Mouse (Mus musculus) hindbrain, embryonic 13.5 days (tissue): ENCODE results near the gene Fhl2. TPM values are rescaled to one million over a fixed set of nuclear protein-coding genes. Genes with fewer than 3 reads are reported as not detected.

Source experiments
- ATAC-seq: fragments of 200-750 bp; cut with Nextera tagmentation; 2 replicates; pipeline ENCODE4 v1.8.0; 2017; ENCODE audit warnings: moderate TSS enrichment; ENCODE audit not compliant: low FRiP score
- H3K27ac ChIP-seq: fragments of 300-500 bp; sonication (generic); 2 replicates; pipeline ENCODE4 v1.5.1; 2015; ENCODE audit warnings: inconsistent platforms, mild to moderate bottlenecking, moderate library complexity
- H3K27me3 ChIP-seq: fragments of 300-500 bp; sonication (generic); 2 replicates; pipeline ENCODE4 v1.6.1; 2015; ENCODE audit warnings: mild to moderate bottlenecking, inconsistent platforms
- H3K36me3 ChIP-seq: fragments of 300-500 bp; sonication (generic); 2 replicates; pipeline ENCODE4 v1.6.1; 2015; ENCODE audit warnings: mild to moderate bottlenecking, inconsistent platforms
- H3K4me1 ChIP-seq: fragments of 300-500 bp; sonication (generic); replicated peaks from 2 replicates; pipeline ENCODE4 v1.6.1; 2015; ENCODE audit warnings: inconsistent platforms
- H3K4me2 ChIP-seq: fragments of 300-500 bp; sonication (generic); 2 replicates; pipeline ENCODE4 v1.6.1; 2015; ENCODE audit warnings: inconsistent platforms, mild to moderate bottlenecking, moderate library complexity
- H3K4me3 ChIP-seq: fragments of 300-500 bp; sonication (generic); 2 replicates; pipeline ENCODE4 v1.5.1; 2015; ENCODE audit warnings: mild to moderate bottlenecking, inconsistent platforms
- H3K9ac ChIP-seq: fragments of 300-500 bp; sonication (generic); 2 replicates; pipeline ENCODE4 v1.6.1; 2015; ENCODE audit warnings: mild to moderate bottlenecking, inconsistent platforms
- H3K9me3 ChIP-seq: fragments of 300-500 bp; sonication (generic); 2 replicates; pipeline ENCODE4 v1.6.1; 2016; ENCODE audit warnings: inconsistent platforms
- WGBS: fragments of 180-500 bp; shearing (Covaris S2); methylation state at CpG from one replicate; pipeline ENCODE4 v1.1.7; 2015; 5-methylcytosine and 5-hydroxymethylcytosine counted together
- polyA plus RNA-seq: library from polyadenylated mRNA; unstranded; fragments of >200 nt; fragmentation: Nextera tagmentation; extraction: Ambion mirVana; gene quantifications from 2 replicates; pipeline ENCODE4 v1.2.1, GENCODE M21; 2015

Fhl2 gene
- polyA plus RNA-seq, 1 experiment from 2014 or later, result 19.8 TPM

- no peaks in the 10 kb centered on the region for H3K36me3 ChIP-seq
- no peaks in the 10 kb centered on the region for H3K9me3 ChIP-seq
- H3K27ac ChIP-seq, result peak overlapping the region; percentile 73; the same call in 1 of the 2 replicates
- H3K9ac ChIP-seq, result peak overlapping the region; percentile 84
- H3K4me2 ChIP-seq, result peak overlapping the region; percentile 79
- peak overlapping the region; percentile 63 for H3K4me3 ChIP-seq
- H3K4me1 ChIP-seq, result peaks cover 25% of the 10 kb centered on the region; the same call in 1 of the 2 replicates
- 4% methylated on average over 6 of the region's 6 CpGs for WGBS
- ATAC-seq, result peak; percentile 55; the same call in 1 of the 2 replicates
- H3K27me3 ChIP-seq, result peaks cover 13% of the 10 kb centered on the region; the same call in 1 of the 2 replicates
Observed at GRCm38 (mm10) chr1:43163084-43163466, 33.7 kb downstream of the Fhl2 start.

GRCm38 (mm10) chr1:43162394-43162793 is 34.4 kb downstream of the Fhl2 start:
- no peak for ATAC-seq
- Histone ChIP-seq H3K9ac (no peak overlapping the region), H3K27ac (no peak overlapping the region), H3K9me3 (no peaks in the 10 kb centered on the region), H3K36me3 (no peaks in the 10 kb centered on the region), H3K4me1 (peaks cover 25% of the 10 kb centered on the region; the same call in 1 of the 2 replicates), H3K4me3 (peak overlapping the region; percentile 63; the same call in 1 of the 2 replicates), H3K27me3 (peaks cover 13% of the 10 kb centered on the region; the same call in 1 of the 2 replicates), H3K4me2 (peak overlapping the region; percentile 79)
- 86% methylated on average over 3 of the region's 3 CpGs for WGBS

GRCm38 (mm10) chr1:43159429-43159828 is 37.4 kb downstream of the Fhl2 start:
- H3K36me3 ChIP-seq, result no peaks in the 10 kb centered on the region
- H3K27ac ChIP-seq, result no peak overlapping the region
- 71% methylated on average over 4 of the region's 4 CpGs for WGBS
- H3K9ac ChIP-seq, result no peak overlapping the region
- H3K9me3 ChIP-seq, result no peaks in the 10 kb centered on the region
- no peak overlapping the region for H3K4me2 ChIP-seq
- no peak for ATAC-seq
- no peak overlapping the region for H3K4me3 ChIP-seq
- H3K27me3 ChIP-seq, result peaks cover 9% of the 10 kb centered on the region; the same call in 1 of the 2 replicates
- H3K4me1 ChIP-seq, result peaks cover 25% of the 10 kb centered on the region; the same call in 1 of the 2 replicates

GRCm38 (mm10) chr1:43157907-43158306 is 38.9 kb downstream of the Fhl2 start:
- no peak overlapping the region for H3K4me2 ChIP-seq
- no peaks in the 10 kb centered on the region for H3K36me3 ChIP-seq
- H3K27ac ChIP-seq, result no peak overlapping the region
- 88% methylated on average over 2 of the region's 2 CpGs for WGBS
- no peak for ATAC-seq
- H3K9ac ChIP-seq, result no peak overlapping the region
- no peaks in the 10 kb centered on the region for H3K9me3 ChIP-seq
- peaks cover 14% of the 10 kb centered on the region; the same call in 1 of the 2 replicates for H3K4me1 ChIP-seq
- H3K27me3 ChIP-seq, result 0 out of 2 replicates have a peak, but pooled peaks cover 7% of the 10 kb centered on the region
- no peak overlapping the region for H3K4me3 ChIP-seq

GRCm38 (mm10) chr1:43154491-43154890 is 42.3 kb downstream of the Fhl2 start:
- H3K27ac ChIP-seq, result no peak overlapping the region
- H3K4me1 ChIP-seq, result 0 out of 2 replicates have a peak, but pooled peaks cover 4% of the 10 kb centered on the region
- no peaks in the 10 kb centered on the region for H3K9me3 ChIP-seq
- no peak overlapping the region for H3K4me2 ChIP-seq
- no peak for ATAC-seq
- WGBS, result 76% methylated on average over 2 of the region's 2 CpGs
- H3K36me3 ChIP-seq, result peaks cover 6% of the 10 kb centered on the region; the same call in 1 of the 2 replicates
- H3K27me3 ChIP-seq, result no peaks in the 10 kb centered on the region
- no peak overlapping the region for H3K9ac ChIP-seq
- no peak overlapping the region for H3K4me3 ChIP-seq

GRCm38 (mm10) chr1:43153538-43153937 is 43.2 kb downstream of the Fhl2 start:
- Histone ChIP-seq H3K9me3 (no peaks in the 10 kb centered on the region), H3K4me1 (no peaks in the 10 kb centered on the region), H3K36me3 (peaks cover 6% of the 10 kb centered on the region; the same call in 1 of the 2 replicates), H3K9ac (no peak overlapping the region), H3K4me3 (no peak overlapping the region), H3K27ac (no peak overlapping the region), H3K27me3 (no peaks in the 10 kb centered on the region), H3K4me2 (no peak overlapping the region)
- no peak for ATAC-seq
- 89% methylated on average over 5 of the region's 5 CpGs for WGBS

- Histone ChIP-seq H3K36me3 (peaks cover 6% of the 10 kb centered on the region; the same call in 1 of the 2 replicates), H3K4me3 (no peak overlapping the region), H3K4me2 (no peak overlapping the region), H3K9me3 (no peaks in the 10 kb centered on the region), H3K4me1 (no peaks in the 10 kb centered on the region), H3K9ac (no peak overlapping the region), H3K27me3 (no peaks in the 10 kb centered on the region), H3K27ac (no peak overlapping the region)
- 92% methylated on average over 4 of the region's 4 CpGs for WGBS
- no peak for ATAC-seq
Observed at GRCm38 (mm10) chr1:43152626-43153025, 44.2 kb downstream of the Fhl2 start.

- ATAC-seq, result no peak
- Histone ChIP-seq H3K9me3 (no peaks in the 10 kb centered on the region), H3K27ac (no peak overlapping the region), H3K9ac (no peak overlapping the region), H3K4me2 (no peak overlapping the region), H3K4me1 (no peaks in the 10 kb centered on the region), H3K4me3 (no peak overlapping the region), H3K27me3 (no peaks in the 10 kb centered on the region), H3K36me3 (peaks cover 6% of the 10 kb centered on the region; the same call in 1 of the 2 replicates)
- 77% methylated on average over 3 of the region's 3 CpGs for WGBS
Observed at GRCm38 (mm10) chr1:43150225-43150624, 46.6 kb downstream of the Fhl2 start.

- H3K36me3 ChIP-seq, result 0 out of 2 replicates have a peak, but pooled peaks cover 2% of the 10 kb centered on the region
- 71% methylated on average over 2 of the region's 2 CpGs for WGBS
- H3K27ac ChIP-seq, result no peak overlapping the region
- no peaks in the 10 kb centered on the region for H3K4me1 ChIP-seq
- ATAC-seq, result no peak
- no peak overlapping the region for H3K4me3 ChIP-seq
- no peaks in the 10 kb centered on the region for H3K9me3 ChIP-seq
- no peak overlapping the region for H3K4me2 ChIP-seq
- no peak overlapping the region for H3K9ac ChIP-seq
- H3K27me3 ChIP-seq, result no peaks in the 10 kb centered on the region
Observed at GRCm38 (mm10) chr1:43147474-43147873, 49.3 kb downstream of the Fhl2 start.

- Histone ChIP-seq H3K4me2 (no peak overlapping the region), H3K4me1 (no peaks in the 10 kb centered on the region), H3K27me3 (no peaks in the 10 kb centered on the region), H3K27ac (no peak overlapping the region), H3K4me3 (no peak overlapping the region), H3K9ac (no peak overlapping the region), H3K36me3 (no peaks in the 10 kb centered on the region), H3K9me3 (no peaks in the 10 kb centered on the region)
- 90% methylated on average over 6 of the region's 6 CpGs for WGBS
- no peak for ATAC-seq
Observed at GRCm38 (mm10) chr1:43145388-43145787, 51.4 kb downstream of the Fhl2 start.

- Histone ChIP-seq H3K27me3 (no peaks in the 10 kb centered on the region), H3K9ac (no peak overlapping the region), H3K4me3 (no peak overlapping the region), H3K27ac (no peak overlapping the region), H3K4me1 (no peaks in the 10 kb centered on the region), H3K9me3 (no peaks in the 10 kb centered on the region), H3K4me2 (no peak overlapping the region), H3K36me3 (no peaks in the 10 kb centered on the region)
- no peak for ATAC-seq
- 89% methylated on average over 8 of the region's 8 CpGs for WGBS
Observed at GRCm38 (mm10) chr1:43144338-43144906, 52.4 kb downstream of the Fhl2 start.

GRCm38 (mm10) chr1:43143791-43144190 is 53.0 kb downstream of the Fhl2 start:
- ATAC-seq, result no peak
- no peaks in the 10 kb centered on the region for H3K9me3 ChIP-seq
- H3K9ac ChIP-seq, result no peak overlapping the region
- H3K36me3 ChIP-seq, result no peaks in the 10 kb centered on the region
- H3K4me3 ChIP-seq, result no peak overlapping the region
- no peaks in the 10 kb centered on the region for H3K27me3 ChIP-seq
- no peak overlapping the region for H3K27ac ChIP-seq
- WGBS, result 96% methylated on average over 4 of the region's 4 CpGs
- H3K4me2 ChIP-seq, result no peak overlapping the region
- no peaks in the 10 kb centered on the region for H3K4me1 ChIP-seq

GRCm38 (mm10) chr1:43143284-43143683 is 53.5 kb downstream of the Fhl2 start:
- no peak for ATAC-seq
- Histone ChIP-seq H3K4me1 (no peaks in the 10 kb centered on the region), H3K36me3 (no peaks in the 10 kb centered on the region), H3K27ac (no peak overlapping the region), H3K4me3 (no peak overlapping the region), H3K27me3 (no peaks in the 10 kb centered on the region), H3K4me2 (no peak overlapping the region), H3K9ac (no peak overlapping the region), H3K9me3 (no peaks in the 10 kb centered on the region)
- WGBS, result 90% methylated on average over 4 of the region's 4 CpGs
